Comparison of ENCODE assay signal across 21 mouse cellular contexts in the genomic region with DNA sequence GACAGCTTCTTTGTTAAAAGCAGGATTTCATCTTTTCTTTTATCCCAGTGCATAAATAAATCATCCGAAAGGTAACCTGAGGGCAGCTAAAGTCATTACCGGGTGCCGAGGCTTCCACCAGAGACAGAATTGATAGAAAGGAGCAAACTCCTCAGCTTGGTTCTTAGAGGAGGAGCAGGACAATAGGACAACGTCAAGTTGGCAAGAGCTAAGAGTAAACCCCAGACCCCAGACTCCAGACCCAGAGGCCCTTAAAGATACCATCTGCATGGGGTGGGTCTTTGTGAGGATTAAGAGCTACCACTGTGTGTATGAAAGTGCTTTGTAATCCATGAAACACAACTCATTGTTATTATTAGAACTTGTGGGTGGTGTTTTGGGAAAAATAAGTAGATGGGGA.
DNase-seq lines count a peak whose midpoint lies in the region; ATAC-seq and TF ChIP-seq lines count a peak whose summit lies in the region.
"Had no signal": no experiment of that assay in that cellular context is flagged by ENCODE, and none has a peak within 500 bp of the region (broad histone marks: within the 10 kb centered on the region; RNA-seq: fewer than 3 reads in every experiment).

No protein-coding gene starts in this region.

- H3K4me1 ChIP-seq in intestine, embryonic 16.5 days (ENCODE audit: control insufficient read depth, insufficient read depth, low read length) = peaks cover 23% of the 10 kb centered on the region
- H3K4me1 ChIP-seq in olfactory bulb, adult 2 months (ENCODE audit: control insufficient read depth, insufficient read depth, low read length) = peaks cover 6% of the 10 kb centered on the region; the same call in 1 of the 2 replicates
- H3K4me1 ChIP-seq: embryonic facial prominence, embryonic 13.5 days; heart, embryonic 15.5 days had no signal

- H3K27ac ChIP-seq in left cerebral cortex, adult 2 months = peak overlapping the region; percentile 28; the same call in 1 of the 2 replicates
- peak overlapping the region; percentile 93 for H3K27ac ChIP-seq in intestine, embryonic 16.5 days (ENCODE audit: low read length)
- H3K27ac ChIP-seq in olfactory bulb, adult 2 months (ENCODE audit: insufficient read depth, low read depth, low read length) = peak overlapping the region; percentile 61; the same call in 1 of the 2 replicates
- H3K27ac ChIP-seq in gastrocnemius, adult 2 months = no peak overlapping the region
- H3K27ac ChIP-seq: embryonic facial prominence, embryonic 13.5 days; forebrain, embryonic 13.5 days; heart, embryonic 15.5 days; hindbrain, embryonic 13.5 days; hindbrain, postnatal 0 days had no signal

- no peak overlapping the region for H3K4me3 ChIP-seq in left cerebral cortex, adult 2 months
- no peak overlapping the region for H3K4me3 ChIP-seq in intestine, embryonic 16.5 days (ENCODE audit: low read length)
- H3K4me3 ChIP-seq in olfactory bulb, adult 2 months (ENCODE audit: insufficient read depth, low read depth, low read length) = no peak overlapping the region
- H3K4me3 ChIP-seq in gastrocnemius, adult 2 months = no peak overlapping the region
- H3K4me3 ChIP-seq: embryonic facial prominence, embryonic 13.5 days; forebrain, embryonic 13.5 days; heart, embryonic 15.5 days; hindbrain, embryonic 13.5 days had no signal

- H3K9me3 ChIP-seq in intestine, embryonic 16.5 days (ENCODE audit: control insufficient read depth, low read length) = no peaks in the 10 kb centered on the region
- H3K9me3 ChIP-seq: embryonic facial prominence, embryonic 13.5 days; heart, embryonic 15.5 days; hindbrain, embryonic 13.5 days had no signal

- TF ChIP-seq CTCF in left cerebral cortex, adult 2 months (IDR thresholded peaks at IDR 0.05) = no peak
- TF ChIP-seq CTCF in olfactory bulb, adult 2 months (IDR thresholded peaks at IDR 0.05; ENCODE audit: insufficient read depth, low read depth, low read length) = no peak
- TF ChIP-seq CTCF in gastrocnemius, adult 2 months (IDR thresholded peaks at IDR 0.05) = no peak

- H3K36me3 ChIP-seq in intestine, embryonic 16.5 days (ENCODE audit: control insufficient read depth, insufficient read depth, low read length) = no peaks in the 10 kb centered on the region
- H3K36me3 ChIP-seq: embryonic facial prominence, embryonic 13.5 days; heart, embryonic 15.5 days; hindbrain, embryonic 13.5 days had no signal

- TF ChIP-seq POLR2A in olfactory bulb, adult 2 months (IDR thresholded peaks at IDR 0.05; ENCODE audit: insufficient read depth, low read depth, low read length) = no peak

- H3K9ac ChIP-seq in intestine, embryonic 16.5 days (ENCODE audit: low read depth, low read length) = no peak overlapping the region
- H3K9ac ChIP-seq: embryonic facial prominence, embryonic 13.5 days; forebrain, embryonic 13.5 days; forebrain, postnatal 0 days; heart, embryonic 15.5 days; hindbrain, embryonic 13.5 days had no signal

- no peak for DNase-seq in left cerebral cortex, adult 2 months (ENCODE audit: extremely low spot score in 1 of 2, low spot score in 2 of 2)
- DNase-seq in left cerebral cortex, adult 9 months (ENCODE audit: low spot score in 2 of 2) = no peak
- DNase-seq in MEL-GATA-1-ER (ENCODE audit: extremely low read depth, low read depth) (peak; percentile 12), adipocyte (ENCODE audit: low spot score) (no peak)
- no peak for DNase-seq in gastrocnemius, adult 2 months
- DNase-seq: adrenal gland, postnatal 14 days; cerebellum, adult 18-20 months; cerebellum, adult 9-11 months; cerebellum, postnatal 36 days; forebrain, postnatal 0 days; gastrocnemius, postnatal 36 days; heart, adult 18-20 months; heart, postnatal 14 days had no signal

- ATAC-seq in intestine, embryonic 16.5 days = no peak
- ATAC-seq: forebrain, embryonic 13.5 days; hindbrain, postnatal 0 days had no signal

- H3K4me2 ChIP-seq in intestine, embryonic 16.5 days (ENCODE audit: low read depth, low read length) = no peak overlapping the region
- H3K4me2 ChIP-seq: embryonic facial prominence, embryonic 13.5 days; forebrain, embryonic 13.5 days; heart, embryonic 11.5 days; heart, embryonic 15.5 days; hindbrain, embryonic 13.5 days had no signal

- H3K27me3 ChIP-seq in intestine, embryonic 16.5 days (replicated peaks; ENCODE audit: control insufficient read depth, insufficient read depth, low read length) = no peaks in the 10 kb centered on the region
- H3K27me3 ChIP-seq: embryonic facial prominence, embryonic 13.5 days; forebrain, embryonic 13.5 days; heart, embryonic 15.5 days; hindbrain, embryonic 13.5 days had no signal

- intact Hi-C loops in left cerebral cortex, adult 2 months (cut with DNase I) = no loop called here
- intact Hi-C loops in gastrocnemius, adult 2 months (cut with DNase I) = no loop called here

- WGBS in intestine, embryonic 16.5 days = 35% methylated on average over 4 of the region's 4 CpGs
- WGBS in olfactory bulb, adult 2 months = 56% methylated on average over 4 of the region's 4 CpGs
